Mouse (Mus musculus) liver, postnatal 0 days (tissue): ENCODE data around the gene Atxn7l1. TPM values are rescaled to one million over a fixed set of nuclear protein-coding genes. Genes with fewer than 3 reads are reported as not detected.

Experiments used
- ATAC-seq: fragments of 200-750 bp; cut with Nextera tagmentation; 2 replicates; pipeline ENCODE4 v1.8.0; 2017; ENCODE audit warnings: mild to moderate bottlenecking, moderate library complexity
- DNase-seq: peaks from one replicate; pipeline ENCODE4 v3.0.0-alpha.2; 2016
- H3K27ac ChIP-seq: fragments of 300-500 bp; sonication (generic); 2 replicates; pipeline ENCODE4 v1.5.1; 2014; ENCODE audit warnings: antibody characterized with exemption, moderate library complexity, mild to moderate bottlenecking, low read depth
- H3K27me3 ChIP-seq: fragments of 300-500 bp; sonication (generic); 2 replicates; pipeline ENCODE4 v1.6.1; 2014; ENCODE audit warnings: low read length, control low read depth, mixed read lengths; ENCODE audit not compliant: insufficient read depth
- H3K36me3 ChIP-seq: fragments of 300-500 bp; sonication (generic); replicated peaks from 2 replicates; pipeline ENCODE4 v1.6.1; 2014; ENCODE audit warnings: mild to moderate bottlenecking, control low read depth, low read length, moderate library complexity, mixed read lengths; ENCODE audit not compliant: insufficient read depth
- H3K4me1 ChIP-seq: fragments of 300-500 bp; sonication (generic); 2 replicates; pipeline ENCODE4 v1.6.1; 2014; ENCODE audit warnings: antibody characterized with exemption, mild to moderate bottlenecking, control low read depth; ENCODE audit not compliant: insufficient read depth
- H3K4me2 ChIP-seq: fragments of 300-500 bp; sonication (generic); 2 replicates; pipeline ENCODE4 v1.6.1; 2014; ENCODE audit warnings: low read depth, mild to moderate bottlenecking, low read length, moderate library complexity, mixed read lengths
- H3K4me3 ChIP-seq: fragments of 300-500 bp; sonication (generic); 2 replicates; pipeline ENCODE4 v1.5.1; 2014; ENCODE audit warnings: low read depth, low read length
- H3K9ac ChIP-seq: fragments of 300-500 bp; sonication (generic); replicated peaks from 2 replicates; pipeline ENCODE4 v1.6.1; 2014; ENCODE audit warnings: mild to moderate bottlenecking, moderate library complexity
- H3K9me3 ChIP-seq: fragments of 300-500 bp; sonication (generic); 2 replicates; pipeline ENCODE4 v1.6.1; 2016; ENCODE audit warnings: mild to moderate bottlenecking, control low read depth, low read length, mixed read lengths
- CTCF ChIP-seq: sonication (generic); IDR thresholded peaks from 2 replicates; pipeline ENCODE4 v1.5.1; 2016; ENCODE audit warnings: antibody characterized with exemption, low read depth
- EP300 ChIP-seq: IDR thresholded peaks from 2 replicates; pipeline ENCODE4 v1.6.1; 2016; ENCODE audit warnings: antibody characterized with exemption, low read depth, mild to moderate bottlenecking
- WGBS: fragments of 180-500 bp; shearing (Covaris S2); extraction: QIAGEN DNeasy Blood & Tissue Kit; methylation state at CpG from one replicate; pipeline ENCODE4 v1.1.7; 2014; ENCODE audit not compliant: insufficient replicate concordance; 5-methylcytosine and 5-hydroxymethylcytosine counted together
- polyA plus RNA-seq: library from polyadenylated mRNA; unstranded; fragments of >200 nt; fragmentation: Nextera tagmentation; extraction: Ambion mirVana; gene quantifications from 2 replicates; pipeline ENCODE4 v1.2.1, GENCODE M21; 2015

The Atxn7l1 gene
- polyA plus RNA-seq, 1 experiment from 2014 or later, result 8.5 TPM

DNA sequence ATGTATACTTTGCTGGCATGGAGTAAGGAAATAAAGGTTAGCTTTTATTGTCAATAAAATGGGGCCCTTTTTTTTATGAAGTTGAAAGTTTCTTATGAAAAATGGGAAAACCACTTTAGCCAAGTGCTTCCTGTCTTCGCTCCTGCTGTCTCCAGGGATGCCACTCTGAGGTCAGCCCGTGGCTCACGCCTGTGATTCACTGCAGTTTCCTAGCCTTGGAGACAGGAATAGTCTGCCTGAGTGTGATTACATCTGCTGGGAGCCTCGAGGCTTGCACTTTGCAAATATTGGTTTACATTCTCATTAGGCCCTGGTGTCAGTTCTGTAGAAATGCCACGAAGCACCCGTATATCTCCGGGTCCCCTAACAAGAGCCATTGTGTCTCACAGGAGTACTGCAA lies 74.7 kb downstream of the Atxn7l1 start:
- TF ChIP-seq CTCF, result no peak
- TF ChIP-seq EP300, result no peak
- ATAC-seq (no peak), DNase-seq (no peak)
- Histone ChIP-seq H3K27me3 (no peaks in the 10 kb centered on the region), H3K4me2 (no peak overlapping the region), H3K4me1 (peaks cover 35% of the 10 kb centered on the region), H3K4me3 (no peak overlapping the region), H3K27ac (peak overlapping the region; percentile 29; the same call in 1 of the 2 replicates), H3K9me3 (no peaks in the 10 kb centered on the region), H3K9ac (no peak overlapping the region), H3K36me3 (peaks cover 4% of the 10 kb centered on the region; the same call in 1 of the 2 replicates)
- WGBS, result 57% methylated on average over 7 of the region's 7 CpGs

- Histone ChIP-seq H3K36me3 (no peaks in the 10 kb centered on the region), H3K4me1 (peaks cover 17% of the 10 kb centered on the region), H3K27me3 (no peaks in the 10 kb centered on the region), H3K27ac (no peak overlapping the region), H3K9ac (no peak overlapping the region), H3K4me2 (no peak overlapping the region), H3K4me3 (no peak overlapping the region), H3K9me3 (no peaks in the 10 kb centered on the region)
- ATAC-seq (no peak), DNase-seq (no peak)
- WGBS, result 89% methylated on average over 11 of the region's 11 CpGs
- no peak for TF ChIP-seq EP300
These were observed 77.6 kb downstream of the Atxn7l1 start for GRCm38 (mm10) chr12:33225117-33225541.

GRCm38 (mm10) chr12:33225978-33226377 lies 78.5 kb downstream of the Atxn7l1 start:
- H3K9ac ChIP-seq, result no peak overlapping the region
- no peak overlapping the region for H3K4me3 ChIP-seq
- H3K4me1 ChIP-seq, result peaks cover 17% of the 10 kb centered on the region
- no peak for TF ChIP-seq EP300
- no peak for TF ChIP-seq CTCF
- no peak overlapping the region for H3K27ac ChIP-seq
- ATAC-seq, result no peak
- H3K27me3 ChIP-seq, result no peaks in the 10 kb centered on the region
- no peak overlapping the region for H3K4me2 ChIP-seq
- WGBS, result 63% methylated on average over 1 of the region's 1 CpGs
- no peaks in the 10 kb centered on the region for H3K36me3 ChIP-seq
- H3K9me3 ChIP-seq, result no peaks in the 10 kb centered on the region
- no peak for DNase-seq

- no peaks in the 10 kb centered on the region for H3K36me3 ChIP-seq
- 67% methylated on average over 9 of the region's 10 CpGs for WGBS
- H3K9me3 ChIP-seq, result no peaks in the 10 kb centered on the region
- no peak overlapping the region for H3K4me3 ChIP-seq
- H3K4me1 ChIP-seq, result peaks cover 13% of the 10 kb centered on the region
- no peak overlapping the region for H3K4me2 ChIP-seq
- no peak for ATAC-seq
- H3K27me3 ChIP-seq, result no peaks in the 10 kb centered on the region
- no peak overlapping the region for H3K27ac ChIP-seq
- H3K9ac ChIP-seq, result no peak overlapping the region
- TF ChIP-seq CTCF, result no peak
- no peak for TF ChIP-seq EP300
- no peak for DNase-seq
These were observed 79.1 kb downstream of the Atxn7l1 start for GRCm38 (mm10) chr12:33226596-33226995.

DNA sequence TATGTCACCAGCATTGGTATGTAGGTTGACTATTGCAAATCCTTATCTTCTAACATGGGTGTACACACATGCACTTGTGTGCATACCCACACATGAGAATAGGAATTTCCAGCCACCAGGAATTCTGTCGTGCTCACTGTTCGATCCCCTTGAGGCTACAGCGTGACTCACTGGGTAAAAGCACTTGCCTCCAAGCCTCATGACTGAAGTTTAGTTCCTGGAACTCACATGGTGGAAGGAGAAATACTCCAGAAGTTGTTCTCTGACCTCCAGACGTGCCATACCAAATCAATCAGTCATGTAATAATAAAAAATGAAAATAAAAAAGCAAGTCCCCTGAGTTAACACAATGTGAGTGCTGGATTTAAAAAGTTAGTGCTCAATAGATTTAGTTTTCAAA lies 87.8 kb downstream of the Atxn7l1 start:
- WGBS, result 79% methylated on average over 4 of the region's 4 CpGs
- no peaks in the 10 kb centered on the region for H3K36me3 ChIP-seq
- no peak overlapping the region for H3K4me3 ChIP-seq
- no peak for ATAC-seq
- TF ChIP-seq EP300 (no peak), CTCF (no peak)
- H3K4me1 ChIP-seq, result no peaks in the 10 kb centered on the region
- H3K27me3 ChIP-seq, result no peaks in the 10 kb centered on the region
- no peak overlapping the region for H3K9ac ChIP-seq
- no peak overlapping the region for H3K4me2 ChIP-seq
- H3K27ac ChIP-seq, result no peak overlapping the region
- DNase-seq, result no peak
- 0 out of 2 replicates have a peak, but pooled peaks cover under 1% of the 10 kb centered on the region for H3K9me3 ChIP-seq

GRCm38 (mm10) chr12:33235771-33236323 lies 88.4 kb downstream of the Atxn7l1 start:
- no peak overlapping the region for H3K4me2 ChIP-seq
- H3K4me3 ChIP-seq, result no peak overlapping the region
- no peaks in the 10 kb centered on the region for H3K36me3 ChIP-seq
- H3K4me1 ChIP-seq, result no peaks in the 10 kb centered on the region
- DNase-seq (no peak), ATAC-seq (no peak)
- TF ChIP-seq EP300 (no peak), CTCF (no peak)
- H3K27me3 ChIP-seq, result no peaks in the 10 kb centered on the region
- 0 out of 2 replicates have a peak, but pooled peaks cover 2% of the 10 kb centered on the region for H3K9me3 ChIP-seq
- WGBS, result 78% methylated on average over 13 of the region's 13 CpGs
- H3K27ac ChIP-seq, result no peak overlapping the region
- no peak overlapping the region for H3K9ac ChIP-seq
